Mouse (Mus musculus): Measurements from ENCODE around the gene Polr2l.
A peak's percentile ranks its signal among the peaks of the same experiment; 100 is the strongest.

The Polr2l gene

GRCm38 (mm10) chr7:141467230-141468030, 7.5 kb downstream of the Polr2l start, which contains the start of gene Cd151:
Gene Cd151, plus strand, starts transcription at chr7:141467392.
- peak; percentile 88 to 93 for DNase-seq (ENCODE audit: low spot score in 2 of 2)

GRCm38 (mm10) chr7:141466607-141467148, 8.3 kb downstream of the Polr2l start:
- no peak for DNase-seq (ENCODE audit: low spot score in 2 of 2)

DNA sequence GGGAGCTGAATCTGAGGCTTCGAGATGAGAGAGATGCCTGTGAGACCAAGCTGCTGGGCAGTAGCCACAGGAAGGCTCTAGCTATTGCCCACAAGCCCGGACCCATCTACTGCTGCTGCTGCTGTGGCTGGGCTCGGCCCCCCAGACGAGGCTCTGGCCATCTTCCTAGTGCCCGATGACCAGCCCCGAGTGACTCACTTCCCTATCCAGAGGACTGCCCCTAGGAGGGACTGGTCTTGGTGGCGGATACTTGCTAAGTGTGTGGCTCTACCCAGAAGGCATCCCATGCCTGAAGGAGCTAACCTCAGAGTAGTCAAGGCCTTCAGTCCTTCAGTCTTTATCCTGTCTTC, 8.9 kb downstream of the Polr2l start:
- DNase-seq (ENCODE audit: low spot score in 2 of 2): no peak

DNA sequence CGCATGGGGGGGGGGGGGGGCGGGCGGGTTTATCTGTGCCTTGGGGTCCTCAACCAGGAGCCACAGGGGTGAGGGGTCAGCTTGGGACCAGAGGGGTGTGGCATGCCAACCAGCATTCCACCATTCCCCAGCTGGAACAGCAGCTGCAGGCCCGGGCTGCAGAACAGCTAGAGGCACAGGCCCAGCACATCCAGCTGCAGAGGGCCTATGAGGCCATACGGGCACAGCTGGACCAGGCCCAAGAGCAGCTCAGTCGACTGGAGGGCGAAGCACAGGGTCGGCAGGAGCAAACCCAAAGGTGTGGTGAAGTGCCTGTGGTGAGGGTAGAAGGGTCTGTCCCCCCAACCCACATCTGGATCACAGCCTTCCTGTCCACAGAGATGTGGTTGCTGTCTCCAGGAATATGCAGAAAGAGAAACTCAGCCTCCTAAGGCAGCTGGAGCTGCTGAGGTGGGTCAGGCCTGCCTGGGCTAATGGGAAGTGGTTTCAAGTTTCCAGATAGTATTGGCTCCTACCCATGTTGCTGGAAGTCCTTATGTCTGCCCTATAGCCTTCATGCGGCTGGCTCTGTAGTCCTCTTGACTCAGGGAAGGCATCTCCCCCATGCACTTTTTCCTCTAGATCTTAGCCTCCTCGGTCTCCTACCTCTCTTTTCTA, 9.4 kb downstream of the Polr2l start:
- no peak for DNase-seq (ENCODE audit: low spot score in 2 of 2)

- no peak for DNase-seq (ENCODE audit: low spot score in 2 of 2)
Measured at GRCm38 (mm10) chr7:141464603-141465201, 10.2 kb downstream of the Polr2l start.

GRCm38 (mm10) chr7:141463824-141464602, 10.9 kb downstream of the Polr2l start:
- DNase-seq (ENCODE audit: low spot score in 2 of 2): peak in 1 of 2 experiments; percentile 27

GRCm38 (mm10) chr7:141462333-141462821, 12.6 kb downstream of the Polr2l start:
- no peak for DNase-seq (ENCODE audit: low spot score in 2 of 2)

- peak in 1 of 2 experiments; percentile 16 for DNase-seq (ENCODE audit: low spot score in 2 of 2)
Measured at GRCm38 (mm10) chr7:141461521-141462332, 13.2 kb downstream of the Polr2l start.

DNA sequence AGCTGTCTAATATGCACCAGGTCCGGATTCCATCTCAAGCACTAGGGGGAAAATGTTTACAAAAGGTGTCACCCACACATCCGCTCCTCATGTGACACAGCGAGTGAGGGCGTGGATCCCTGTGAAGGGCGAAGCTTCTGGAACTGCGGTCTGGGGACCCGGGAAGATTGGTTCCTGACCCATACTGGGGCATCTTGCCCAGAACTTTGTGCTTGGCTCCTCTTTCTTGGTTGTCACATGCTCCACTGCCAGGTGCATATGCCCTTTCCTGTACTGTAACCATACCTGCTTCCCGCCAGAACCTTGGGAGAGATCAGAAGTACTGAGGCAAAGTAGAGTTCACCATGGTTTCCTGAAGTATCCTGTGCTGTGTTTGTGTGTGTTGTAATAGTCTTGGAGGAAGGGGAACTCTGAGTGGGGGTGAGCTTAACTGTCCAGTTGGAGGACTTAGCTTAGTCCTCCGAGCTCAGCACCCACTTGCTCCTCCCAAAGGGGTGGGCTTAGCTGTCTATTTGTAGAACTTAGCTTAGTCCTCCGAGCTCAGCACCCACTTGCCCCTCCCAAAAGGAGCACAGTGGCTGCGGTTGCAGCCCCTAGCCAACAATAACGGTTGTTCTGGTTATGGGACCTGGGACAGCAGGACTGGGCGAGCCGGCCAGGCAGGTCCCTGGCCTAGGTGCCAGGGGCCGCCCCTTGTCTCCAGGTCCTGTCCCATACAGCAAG, 14.4 kb downstream of the Polr2l start, which contains the start of gene Cracr2b:
Gene Cracr2b (plus strand): TSS at position 704 of the 723 bp plus-strand sequence.
- peak in 1 of 2 experiments; percentile 16 for DNase-seq (ENCODE audit: low spot score in 2 of 2)

GRCm38 (mm10) chr7:141460001-141460390, 14.9 kb downstream of the Polr2l start:
- DNase-seq (ENCODE audit: low spot score in 2 of 2): no peak

GRCm38 (mm10) chr7:141459301-141459711, 15.6 kb downstream of the Polr2l start:
- DNase-seq (ENCODE audit: low spot score in 2 of 2): peak in 1 of 2 experiments; percentile 14

DNA sequence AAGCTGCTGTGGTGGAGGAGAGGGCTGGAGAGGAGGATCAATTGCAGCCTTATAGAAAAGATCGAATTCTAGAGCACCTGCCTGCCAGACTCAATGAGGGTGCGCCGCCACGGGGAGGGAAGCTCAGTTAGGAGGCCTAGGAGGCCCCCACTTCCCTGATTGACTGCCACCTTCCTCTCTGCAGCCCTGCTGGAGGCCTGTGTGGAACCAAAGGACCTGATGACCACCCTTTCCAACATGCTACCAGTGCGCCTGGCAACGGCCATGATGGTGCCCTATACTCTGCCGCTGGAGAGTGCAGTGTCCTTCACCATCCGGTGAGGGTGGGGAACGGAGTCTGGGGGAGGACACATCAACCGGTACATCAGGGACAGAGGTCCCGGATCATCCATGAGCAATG, 16.3 kb downstream of the Polr2l start:
- peak in 1 of 2 experiments; percentile 20 for DNase-seq (ENCODE audit: low spot score in 2 of 2)

DNA sequence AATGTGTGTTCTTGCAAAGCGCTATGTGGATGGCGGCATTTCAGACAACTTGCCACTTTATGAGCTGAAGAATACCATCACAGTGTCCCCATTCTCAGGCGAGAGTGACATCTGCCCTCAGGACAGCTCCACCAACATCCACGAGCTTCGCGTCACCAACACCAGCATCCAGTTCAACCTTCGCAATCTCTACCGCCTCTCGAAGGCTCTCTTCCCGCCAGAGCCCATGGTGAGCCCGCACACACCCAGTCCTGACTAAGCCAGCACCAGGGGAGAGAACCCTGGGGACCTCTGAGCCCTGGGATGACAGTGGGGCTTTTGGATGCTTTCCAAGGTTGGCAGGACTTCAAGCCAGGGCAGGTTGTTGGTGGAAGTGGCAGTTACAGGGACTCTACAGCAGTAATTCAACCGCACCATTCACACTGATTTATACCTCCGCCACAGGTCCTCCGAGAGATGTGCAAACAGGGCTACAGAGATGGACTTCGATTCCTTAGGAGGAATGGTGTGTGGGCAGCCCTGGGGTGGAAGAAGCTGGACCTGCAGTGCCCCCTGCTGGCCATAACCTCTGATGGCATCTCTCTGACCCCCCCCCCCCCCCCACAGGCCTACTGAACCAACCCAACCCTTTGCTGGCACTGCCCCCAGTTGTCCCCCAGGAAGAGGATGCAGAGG, 16.8 kb downstream of the Polr2l start:
- peak; percentile 47 to 80 for DNase-seq (ENCODE audit: low spot score in 2 of 2)

DNA sequence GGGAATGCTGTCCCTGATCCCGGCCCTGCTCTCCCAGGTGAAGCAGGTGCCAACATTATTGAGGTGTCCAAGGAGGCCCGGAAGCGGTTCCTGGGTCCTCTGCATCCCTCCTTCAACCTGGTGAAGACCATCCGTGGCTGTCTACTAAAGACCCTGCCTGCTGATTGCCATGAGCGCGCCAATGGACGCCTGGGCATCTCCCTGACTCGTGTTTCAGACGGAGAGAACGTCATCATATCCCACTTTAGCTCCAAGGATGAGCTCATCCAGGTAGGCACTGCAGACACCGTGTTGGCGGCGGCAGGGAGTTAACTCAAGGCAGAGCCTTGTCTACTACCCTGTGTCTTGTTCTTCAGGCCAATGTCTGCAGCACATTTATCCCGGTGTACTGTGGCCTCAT, 17.7 kb downstream of the Polr2l start:
- no peak for DNase-seq (ENCODE audit: low spot score in 2 of 2)

DNA sequence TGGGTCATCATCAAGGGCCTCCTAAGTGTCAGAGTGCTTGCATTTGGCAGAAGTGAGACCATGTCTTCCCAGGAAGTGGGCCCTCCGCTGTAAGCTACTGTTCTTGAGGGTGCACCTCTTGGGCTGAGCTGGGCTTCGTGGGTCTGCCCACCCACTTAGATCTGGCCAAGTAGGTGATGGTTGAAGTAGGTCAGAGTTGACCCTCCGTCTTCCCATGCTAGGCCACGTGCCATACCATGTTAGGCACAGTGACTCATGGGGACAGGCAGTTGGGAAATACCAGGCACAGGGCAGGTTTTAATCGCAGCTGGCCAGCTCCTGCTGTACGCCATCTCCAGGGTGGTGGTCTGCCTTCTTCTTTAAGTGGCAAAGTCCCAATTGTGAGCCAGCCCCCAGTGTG, 18.2 kb downstream of the Polr2l start:
- peak in 1 of 2 experiments; percentile 15 for DNase-seq (ENCODE audit: low spot score in 2 of 2)

DNA sequence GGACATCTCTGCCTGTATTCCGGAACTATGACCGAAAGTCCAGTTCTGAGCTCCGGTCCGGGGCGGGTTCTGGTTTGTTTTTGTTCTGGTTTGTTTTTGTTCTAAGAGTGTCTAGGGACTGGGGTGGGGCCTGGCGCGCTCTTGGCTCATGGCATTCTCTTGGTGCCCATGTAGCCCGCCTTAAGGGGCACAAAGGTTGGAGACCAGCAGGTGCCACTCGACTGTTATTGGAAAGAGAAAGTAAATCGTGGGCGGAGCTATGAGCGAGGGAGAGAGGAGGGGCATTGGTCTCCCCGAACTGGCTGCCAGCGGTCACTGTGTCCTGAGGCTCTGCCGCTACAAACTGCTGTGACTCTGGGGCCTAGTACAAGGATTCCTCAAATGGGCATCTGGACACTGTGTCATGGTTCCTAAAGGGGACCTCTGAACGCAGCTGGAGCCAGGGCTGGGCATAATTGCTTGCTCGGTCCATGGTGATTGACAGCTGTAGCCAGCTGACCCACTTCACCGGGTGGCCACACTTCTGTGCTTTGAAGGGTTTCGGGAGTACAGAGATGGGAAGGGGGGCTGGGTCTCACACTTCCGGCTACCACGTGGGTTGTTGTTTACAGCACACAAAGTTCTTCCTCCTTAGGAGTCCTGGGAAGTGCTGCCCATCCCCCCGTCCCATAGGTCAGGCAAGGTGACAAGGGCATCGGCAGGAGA, 19.2 kb downstream of the Polr2l start:
- peak; percentile 73 to 79 for DNase-seq (ENCODE audit: low spot score in 2 of 2)

DNA sequence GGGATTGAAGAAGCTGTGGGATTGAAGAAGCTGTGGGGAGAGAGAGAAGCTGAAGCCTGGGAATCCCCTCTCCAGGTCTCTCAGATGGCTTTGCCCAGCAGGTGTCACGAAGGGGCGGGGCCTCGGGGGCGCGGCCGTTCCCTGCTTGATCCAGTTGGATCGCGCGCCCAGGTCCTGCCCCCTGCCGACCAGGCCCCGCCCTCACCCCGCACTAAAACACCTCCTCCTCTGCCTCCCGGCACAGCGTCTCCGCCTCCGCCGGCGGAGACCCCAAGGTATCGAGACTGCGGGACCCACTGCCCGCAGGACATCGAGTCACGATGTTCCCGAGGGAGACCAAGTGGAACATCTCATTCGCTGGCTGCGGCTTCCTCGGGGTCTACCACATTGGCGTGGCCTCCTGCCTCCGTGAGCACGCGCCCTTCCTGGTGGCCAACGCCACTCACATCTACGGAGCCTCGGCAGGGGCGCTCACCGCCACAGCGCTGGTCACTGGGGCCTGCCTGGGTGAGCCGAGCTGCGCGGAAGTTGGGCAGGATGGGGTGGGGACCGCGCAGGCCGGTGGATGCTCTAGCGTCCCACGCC, 19.9 kb downstream of the Polr2l start, which contains the start of gene Pnpla2:
Gene Pnpla2 (plus strand): TSS at position 232 of the 585 bp plus-strand sequence.
- DNase-seq (ENCODE audit: low spot score in 2 of 2): peak; percentile 90 to 98

- no peak for DNase-seq (ENCODE audit: low spot score in 2 of 2)
Measured at GRCm38 (mm10) chr7:141453636-141454035, 21.3 kb downstream of the Polr2l start.

All from spleen, postnatal 10 days (tissue).